Mouse (Mus musculus) pancreas, adult 10 weeks (tissue): ENCODE results near the gene Cdip1. TPM values are rescaled to one million over a fixed set of nuclear protein-coding genes. Genes with fewer than 3 reads are reported as not detected.

Experiments used
- polyA plus RNA-seq: library from polyadenylated mRNA; stranded (reverse); fragments of 350-450 nt; fragmentation: Illumina TruSeq; extraction: RNeasy Lipid Tissue Mini Kit (QIAGEN cat#74804); gene quantifications from one replicate; pipeline ENCODE4 v1.2.3, GENCODE M21; 2015; ENCODE audit warnings: low read depth, low replicate concordance; ENCODE audit not compliant: insufficient read depth

The Cdip1 gene
- polyA plus RNA-seq = 13.3 TPM

GRCm38 (mm10) chr16:4789810-4790559 is at the start of gene Cdip1:
Cdip1 (minus strand) TSS chr16:4790292.

GRCm38 (mm10) chr16:4835191-4835590 is 45.1 kb upstream of the Cdip1 start, which contains the start of gene 4930562C15Rik:
4930562C15Rik (plus strand) TSS chr16:4835416.

GRCm38 (mm10) chr16:4725780-4726527 is 64.1 kb downstream of the Cdip1 start, which contains the start of gene Hmox2:
Hmox2 (plus strand) TSS chr16:4726361.

DNA sequence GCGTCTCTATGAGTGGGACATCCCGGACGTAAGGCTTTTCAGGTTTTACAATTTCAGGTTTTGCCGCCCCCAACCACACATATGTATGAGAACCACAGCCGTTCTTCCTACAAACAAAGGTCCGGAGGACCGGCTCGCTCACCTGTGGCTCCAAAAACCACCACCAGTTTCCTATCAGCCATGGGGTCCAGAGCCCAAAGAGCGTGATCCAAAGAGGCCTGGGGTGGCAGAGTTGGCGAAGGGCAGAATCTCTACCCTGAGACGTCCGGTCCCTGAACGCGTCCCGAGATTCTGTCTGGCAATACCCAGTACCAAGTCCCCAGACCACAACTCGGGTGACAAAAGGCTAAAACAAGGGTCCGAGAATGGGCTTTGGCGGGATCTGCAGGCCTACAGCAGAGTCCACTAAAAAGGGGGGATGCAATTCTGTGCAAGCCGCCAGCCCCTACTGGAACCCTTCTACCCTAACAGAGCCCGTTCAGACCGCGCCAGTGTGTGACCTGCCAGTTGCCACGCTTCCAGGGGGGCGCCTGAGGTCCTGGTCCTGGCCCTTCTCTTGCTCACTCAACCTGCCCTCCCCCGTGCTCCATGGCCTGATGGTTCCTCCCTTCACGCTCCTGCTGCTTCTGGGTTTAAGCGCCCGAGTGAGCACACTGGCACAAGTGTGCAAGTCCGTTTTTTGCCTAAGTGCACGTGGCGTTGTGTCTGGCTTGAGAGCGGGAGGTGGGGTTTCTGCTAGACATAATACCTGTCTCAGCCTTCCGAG is 71.2 kb downstream of the Cdip1 start, which contains the start of gene Nmral1:
TSS of gene Nmral1 (minus strand) at position 604 of the 766 bp plus-strand sequence.

Other genes starting within 250 kb of the Cdip1 start
- not detected for gene Srl, start 248.5 kb downstream of the Cdip1 start, polyA plus RNA-seq
- gene Tfap4, start 230.4 kb downstream of the Cdip1 start, polyA plus RNA-seq = 1.6 TPM
- 8.2 TPM for gene Glis2, start 195.6 kb downstream of the Cdip1 start, polyA plus RNA-seq
- 20.7 TPM for gene Pam16, start 165.3 kb downstream of the Cdip1 start, polyA plus RNA-seq
- 8.0 TPM for gene Vasn, start 150.4 kb downstream of the Cdip1 start, polyA plus RNA-seq
- gene Dnaja3, start 150.3 kb downstream of the Cdip1 start, polyA plus RNA-seq = 9.1 TPM
- gene Coro7, start 110.5 kb downstream of the Cdip1 start, polyA plus RNA-seq = 10.4 TPM
- 1.5 TPM for gene Nmral1, start 70.9 kb downstream of the Cdip1 start, polyA plus RNA-seq
- 12.4 TPM for gene Hmox2, start 63.9 kb downstream of the Cdip1 start, polyA plus RNA-seq
- not detected for gene 4930562C15Rik, start 45.1 kb upstream of the Cdip1 start, polyA plus RNA-seq
- gene Ubald1, start 90.0 kb upstream of the Cdip1 start, polyA plus RNA-seq = 19.3 TPM
- 15.2 TPM for gene Mgrn1, start 96.0 kb upstream of the Cdip1 start, polyA plus RNA-seq
- gene Nudt16l1, start 148.5 kb upstream of the Cdip1 start, polyA plus RNA-seq = 12.1 TPM
- 18.0 TPM for gene Anks3, start 173.9 kb upstream of the Cdip1 start, polyA plus RNA-seq
- gene Sept12, start 207.6 kb upstream of the Cdip1 start, polyA plus RNA-seq = not detected
- gene Smim22, start 217.0 kb upstream of the Cdip1 start, polyA plus RNA-seq = 14.3 TPM
- 16.7 TPM for gene Rogdi, start 223.3 kb upstream of the Cdip1 start, polyA plus RNA-seq